Mouse (Mus musculus) neural tube, embryonic 11.5 days (tissue): ENCODE data around the gene Rnf11. TPM values are rescaled to one million over a fixed set of nuclear protein-coding genes. Genes with fewer than 3 reads are reported as not detected.
A peak's percentile ranks its signal among the peaks of the same experiment; 100 is the strongest.

Source experiments
- ATAC-seq: fragments of 200-750 bp; cut with Nextera tagmentation; 2 replicates; pipeline ENCODE4 v1.8.0; 2017; ENCODE audit warnings: moderate number of reproducible peaks, mild to moderate bottlenecking, moderate TSS enrichment, moderate library complexity; ENCODE audit not compliant: insufficient read depth, low FRiP score, low TSS enrichment
- DNase-seq: peaks from one replicate; pipeline ENCODE4 v3.0.0-alpha.2; 2015; ENCODE audit warnings: low spot score
- H3K27ac ChIP-seq: fragments of 300-500 bp; sonication (generic); 2 replicates; pipeline ENCODE4 v1.5.1; 2014; ENCODE audit warnings: low read depth, mild to moderate bottlenecking, low read length
- H3K27me3 ChIP-seq: fragments of 300-500 bp; sonication (generic); 2 replicates; pipeline ENCODE4 v1.6.1; 2014; ENCODE audit warnings: mild to moderate bottlenecking, low read length, mixed read lengths; ENCODE audit not compliant: control insufficient read depth, insufficient read depth
- H3K36me3 ChIP-seq: fragments of 300-500 bp; sonication (generic); 2 replicates; pipeline ENCODE4 v1.6.1; 2014; ENCODE audit warnings: mild to moderate bottlenecking, low read length, moderate library complexity, mixed read lengths; ENCODE audit not compliant: control insufficient read depth, insufficient read depth
- H3K4me1 ChIP-seq: fragments of 300-500 bp; sonication (generic); 2 replicates; pipeline ENCODE4 v1.6.1; 2014; ENCODE audit warnings: low read length, mixed read lengths; ENCODE audit not compliant: control insufficient read depth, insufficient read depth
- H3K4me2 ChIP-seq: fragments of 300-500 bp; sonication (generic); 2 replicates; pipeline ENCODE4 v1.6.1; 2014; ENCODE audit warnings: low read depth, mild to moderate bottlenecking, moderate library complexity
- H3K4me3 ChIP-seq: fragments of 300-500 bp; sonication (generic); 2 replicates; pipeline ENCODE4 v1.5.1; 2014; ENCODE audit warnings: low read depth, low read length
- H3K9ac ChIP-seq: fragments of 300-500 bp; sonication (generic); 2 replicates; pipeline ENCODE4 v1.6.1; 2014; ENCODE audit warnings: mild to moderate bottlenecking, low read length
- H3K9me3 ChIP-seq: fragments of 300-500 bp; sonication (generic); 2 replicates; pipeline ENCODE4 v1.6.1; 2016; ENCODE audit warnings: low read length; ENCODE audit not compliant: control insufficient read depth
- WGBS: fragments of 180-500 bp; shearing (Covaris S2); extraction: QIAGEN DNeasy Blood & Tissue Kit; methylation state at CpG from one replicate; pipeline ENCODE4 v1.1.7; 2014; 5-methylcytosine and 5-hydroxymethylcytosine counted together
- polyA plus RNA-seq: library from polyadenylated mRNA; unstranded; fragments of >200 nt; fragmentation: Nextera tagmentation; extraction: Ambion mirVana; gene quantifications from 2 replicates; pipeline ENCODE4 v1.2.1, GENCODE M21; 2014

The Rnf11 gene
- 55.3 and 57.6 TPM in 2 replicates for polyA plus RNA-seq

GRCm38 (mm10) chr4:109484621-109485020 is at the start of gene Rnf11:
Gene Rnf11 (minus strand): TSS chr4:109484728.
- no peak for ATAC-seq
- H3K27ac ChIP-seq = no peak within 1 kb of the TSS
- H3K9ac ChIP-seq = no peak within 1 kb of the TSS
- WGBS = 86% methylated on average over 3 of the region's 3 CpGs
- H3K4me1 ChIP-seq = no peaks in the 10 kb centered on the region
- no peak for DNase-seq
- H3K9me3 ChIP-seq = no peaks in the 10 kb centered on the region
- H3K4me2 ChIP-seq = no peak within 1 kb of the TSS
- H3K4me3 ChIP-seq = no peak within 1 kb of the TSS
- H3K27me3 ChIP-seq = no peaks in the 10 kb centered on the region
- H3K36me3 ChIP-seq = no peaks in the 10 kb centered on the region

GRCm38 (mm10) chr4:109531111-109531510 is 46.6 kb upstream of the Rnf11 start, which contains the start of gene 4930522H14Rik:
Gene 4930522H14Rik (minus strand): TSS chr4:109531297.
- Histone ChIP-seq H3K4me3 (no peak within 1 kb of the TSS), H3K4me1 (no peaks in the 10 kb centered on the region), H3K9me3 (no peaks in the 10 kb centered on the region), H3K9ac (no peak within 1 kb of the TSS), H3K27ac (no peak within 1 kb of the TSS), H3K27me3 (no peaks in the 10 kb centered on the region), H3K36me3 (no peaks in the 10 kb centered on the region), H3K4me2 (no peak within 1 kb of the TSS)
- no peak for ATAC-seq
- no peak for DNase-seq
- 97% methylated on average over 2 of the region's 2 CpGs for WGBS

- H3K27me3 ChIP-seq = no peaks in the 10 kb centered on the region
- no peak overlapping the region for H3K9ac ChIP-seq
- ATAC-seq (no peak; the same call in 1 of the 2 replicates), DNase-seq (no peak)
- H3K9me3 ChIP-seq = no peaks in the 10 kb centered on the region
- WGBS = 48% methylated on average over 15 of the region's 15 CpGs
- H3K4me3 ChIP-seq = no peak overlapping the region
- no peak overlapping the region for H3K4me2 ChIP-seq
- no peaks in the 10 kb centered on the region for H3K4me1 ChIP-seq
- no peaks in the 10 kb centered on the region for H3K36me3 ChIP-seq
- H3K27ac ChIP-seq = no peak overlapping the region
Measured at GRCm38 (mm10) chr4:109530245-109530816, 45.8 kb upstream of the Rnf11 start.

- H3K27me3 ChIP-seq = no peaks in the 10 kb centered on the region
- H3K27ac ChIP-seq = no peak overlapping the region
- WGBS = 7% methylated on average over 5 of the region's 5 CpGs
- H3K36me3 ChIP-seq = no peaks in the 10 kb centered on the region
- H3K9ac ChIP-seq = no peak overlapping the region
- H3K4me2 ChIP-seq = no peak overlapping the region
- no peaks in the 10 kb centered on the region for H3K9me3 ChIP-seq
- DNase-seq (peak; percentile 57), ATAC-seq (peak; percentile 45; the same call in 1 of the 2 replicates)
- H3K4me3 ChIP-seq = no peak overlapping the region
- H3K4me1 ChIP-seq = no peaks in the 10 kb centered on the region
Measured at GRCm38 (mm10) chr4:109504885-109505284, 20.4 kb upstream of the Rnf11 start.

- H3K27me3 ChIP-seq = no peaks in the 10 kb centered on the region
- no peaks in the 10 kb centered on the region for H3K4me1 ChIP-seq
- H3K36me3 ChIP-seq = no peaks in the 10 kb centered on the region
- WGBS = 77% methylated on average over 11 of the region's 11 CpGs
- H3K27ac ChIP-seq = no peak overlapping the region
- H3K9ac ChIP-seq = no peak overlapping the region
- ATAC-seq (no peak), DNase-seq (no peak)
- no peaks in the 10 kb centered on the region for H3K9me3 ChIP-seq
- no peak overlapping the region for H3K4me3 ChIP-seq
- H3K4me2 ChIP-seq = no peak overlapping the region
Measured at GRCm38 (mm10) chr4:109498476-109498875, 13.9 kb upstream of the Rnf11 start.

- Histone ChIP-seq H3K9me3 (no peaks in the 10 kb centered on the region), H3K4me3 (no peak overlapping the region), H3K27ac (no peak overlapping the region), H3K9ac (no peak overlapping the region), H3K36me3 (no peaks in the 10 kb centered on the region), H3K4me1 (no peaks in the 10 kb centered on the region), H3K4me2 (no peak overlapping the region), H3K27me3 (no peaks in the 10 kb centered on the region)
- DNase-seq = no peak
- ATAC-seq = no peak
Measured at GRCm38 (mm10) chr4:109493581-109493980, 9.1 kb upstream of the Rnf11 start.

- Histone ChIP-seq H3K27me3 (no peaks in the 10 kb centered on the region), H3K4me2 (no peak overlapping the region), H3K4me1 (no peaks in the 10 kb centered on the region), H3K9ac (no peak overlapping the region), H3K36me3 (no peaks in the 10 kb centered on the region), H3K9me3 (no peaks in the 10 kb centered on the region), H3K4me3 (no peak overlapping the region), H3K27ac (no peak overlapping the region)
- no peak for DNase-seq
- WGBS = 71% methylated on average over 1 of the region's 1 CpGs
- ATAC-seq = no peak
Measured at GRCm38 (mm10) chr4:109488812-109489211, 4.3 kb upstream of the Rnf11 start.

GRCm38 (mm10) chr4:109482701-109483100 is 1.8 kb downstream of the Rnf11 start:
- 92% methylated on average over 1 of the region's 1 CpGs for WGBS
- Histone ChIP-seq H3K4me1 (no peaks in the 10 kb centered on the region), H3K27me3 (no peaks in the 10 kb centered on the region), H3K27ac (no peak overlapping the region), H3K4me3 (no peak overlapping the region), H3K9me3 (no peaks in the 10 kb centered on the region), H3K9ac (no peak overlapping the region), H3K36me3 (no peaks in the 10 kb centered on the region), H3K4me2 (no peak overlapping the region)
- DNase-seq = no peak
- no peak for ATAC-seq

- 85% methylated on average over 2 of the region's 2 CpGs for WGBS
- Histone ChIP-seq H3K36me3 (no peaks in the 10 kb centered on the region), H3K27me3 (no peaks in the 10 kb centered on the region), H3K9me3 (no peaks in the 10 kb centered on the region), H3K9ac (no peak overlapping the region), H3K27ac (no peak overlapping the region), H3K4me3 (no peak overlapping the region), H3K4me2 (no peak overlapping the region), H3K4me1 (no peaks in the 10 kb centered on the region)
- no peak for DNase-seq
- ATAC-seq = no peak
Measured at GRCm38 (mm10) chr4:109481424-109481823, 3.1 kb downstream of the Rnf11 start.
